Mouse (Mus musculus) heart, adult 18-20 months (tissue): ENCODE data around the gene Lamtor4. TPM values are rescaled to one million over a fixed set of nuclear protein-coding genes. Genes with fewer than 3 reads are reported as not detected.

Experiments used
- DNase-seq, 2 experiments: peaks; one replicate each; pipeline ENCODE4 v3.0.0; 2021 to 2022; ENCODE audit warnings: mixed read lengths in 1 of 2
- total RNA-seq, 2 experiments: library from RNA; stranded (reverse); gene quantifications; 2 replicates each; pipeline ENCODE4 v1.2.3; 2021

The Lamtor4 gene
- total RNA-seq, 2 experiments from 2014 or later, result 58.7 to 64.6 TPM

GRCm38 (mm10) chr5:138260051-138260450 is 4.8 kb downstream of the Lamtor4 start:
- no peak for DNase-seq

- DNase-seq, result no peak
Measured at GRCm38 (mm10) chr5:138260834-138261233, 5.6 kb downstream of the Lamtor4 start.

GRCm38 (mm10) chr5:138262001-138262400 is 6.7 kb downstream of the Lamtor4 start:
- peak in 1 of 2 experiments; percentile 51 for DNase-seq

GRCm38 (mm10) chr5:138262582-138263240 is 7.4 kb downstream of the Lamtor4 start:
- no peak for DNase-seq

- DNase-seq, result peak; percentile 94
Measured at GRCm38 (mm10) chr5:138263260-138264206, 8.3 kb downstream of the Lamtor4 start, which contains the start of gene BC037034. TSS of gene BC037034 (minus strand) at chr5:138264033.

- DNase-seq, result no peak
Measured at GRCm38 (mm10) chr5:138264207-138264578, 8.9 kb downstream of the Lamtor4 start.

- no peak for DNase-seq
Measured at GRCm38 (mm10) chr5:138265712-138266111, 10.4 kb downstream of the Lamtor4 start.

- DNase-seq, result no peak
Measured at GRCm38 (mm10) chr5:138267114-138267513, 11.8 kb downstream of the Lamtor4 start.

- no peak for DNase-seq
Measured at GRCm38 (mm10) chr5:138268980-138269379, 13.7 kb downstream of the Lamtor4 start.

GRCm38 (mm10) chr5:138271232-138271631 is 15.9 kb downstream of the Lamtor4 start:
- no peak for DNase-seq

- peak; percentile 70 for DNase-seq
Measured at GRCm38 (mm10) chr5:138272409-138272923, 17.2 kb downstream of the Lamtor4 start, which contains the start of gene Gal3st4. TSS of gene Gal3st4 (minus strand) at chr5:138272840.

GRCm38 (mm10) chr5:138274186-138274585 is 18.9 kb downstream of the Lamtor4 start:
- DNase-seq, result no peak

GRCm38 (mm10) chr5:138275216-138276050 is 20.2 kb downstream of the Lamtor4 start:
- no peak for DNase-seq

GRCm38 (mm10) chr5:138277994-138278393 is 22.7 kb downstream of the Lamtor4 start:
- DNase-seq, result no peak

GRCm38 (mm10) chr5:138279585-138280424 is 24.5 kb downstream of the Lamtor4 start, which contains the start of the genes Gm43720, Gpc2 and Stag3:
TSS of gene Gm43720 (minus strand) at chr5:138279958.
TSS of gene Gpc2 (minus strand) at chr5:138280005.
TSS of gene Stag3 (plus strand) at chr5:138280240.
- DNase-seq, result peak; percentile 75 to 88

GRCm38 (mm10) chr5:138280425-138280768 is 25.1 kb downstream of the Lamtor4 start:
- no peak for DNase-seq

- DNase-seq, result no peak
Measured at GRCm38 (mm10) chr5:138280829-138281228, 25.5 kb downstream of the Lamtor4 start.

- no peak for DNase-seq
Measured at GRCm38 (mm10) chr5:138281798-138282197, 26.5 kb downstream of the Lamtor4 start.

- no peak for DNase-seq
Measured at GRCm38 (mm10) chr5:138283540-138283939, 28.3 kb downstream of the Lamtor4 start.

- DNase-seq, result no peak
Measured at GRCm38 (mm10) chr5:138287861-138288260, 32.6 kb downstream of the Lamtor4 start.

GRCm38 (mm10) chr5:138291638-138292037 is 36.4 kb downstream of the Lamtor4 start:
- no peak for DNase-seq
